Mouse (Mus musculus) hindbrain, embryonic 11.5 days (tissue): ENCODE data around the gene Lrrc57. TPM values are rescaled to one million over a fixed set of nuclear protein-coding genes. Genes with fewer than 3 reads are reported as not detected.

Experiments used
- ATAC-seq: fragments of 200-750 bp; cut with Nextera tagmentation; 2 replicates; pipeline ENCODE4 v1.8.0; 2017; ENCODE audit warnings: mild to moderate bottlenecking, moderate TSS enrichment, moderate library complexity; ENCODE audit not compliant: low FRiP score
- DNase-seq: peaks from one replicate; pipeline ENCODE4 v3.0.0-alpha.2; 2015; ENCODE audit warnings: low spot score
- H3K27ac ChIP-seq: fragments of 300-500 bp; sonication (generic); 2 replicates; pipeline ENCODE4 v1.5.1; 2014; ENCODE audit warnings: mild to moderate bottlenecking, low read depth, low read length
- H3K27me3 ChIP-seq: fragments of 300-500 bp; sonication (generic); 2 replicates; pipeline ENCODE4 v1.6.1; 2014; ENCODE audit warnings: mild to moderate bottlenecking, low read length, moderate library complexity, mixed read lengths; ENCODE audit not compliant: control insufficient read depth, insufficient read depth
- H3K36me3 ChIP-seq: fragments of 300-500 bp; sonication (generic); 2 replicates; pipeline ENCODE4 v1.6.1; 2014; ENCODE audit warnings: mild to moderate bottlenecking, low read length, moderate library complexity, mixed read lengths; ENCODE audit not compliant: control insufficient read depth, insufficient read depth
- H3K4me1 ChIP-seq: fragments of 300-500 bp; sonication (generic); replicated peaks from 2 replicates; pipeline ENCODE4 v1.6.1; 2014; ENCODE audit warnings: low read length, mixed read lengths; ENCODE audit not compliant: control insufficient read depth, insufficient read depth
- H3K4me2 ChIP-seq: fragments of 300-500 bp; sonication (generic); replicated peaks from 2 replicates; pipeline ENCODE4 v1.6.1; 2014; ENCODE audit warnings: mild to moderate bottlenecking, low read depth, low read length
- H3K4me3 ChIP-seq: fragments of 300-500 bp; sonication (generic); 2 replicates; pipeline ENCODE4 v1.5.1; 2014; ENCODE audit warnings: low read depth, low read length
- H3K9ac ChIP-seq: fragments of 300-500 bp; sonication (generic); 2 replicates; pipeline ENCODE4 v1.6.1; 2014; ENCODE audit warnings: low read depth, low read length
- H3K9me3 ChIP-seq: fragments of 300-500 bp; sonication (generic); 2 replicates; pipeline ENCODE4 v1.6.1; 2016; ENCODE audit warnings: low read length; ENCODE audit not compliant: control insufficient read depth
- WGBS: fragments of 180-500 bp; shearing (Covaris S2); extraction: QIAGEN DNeasy Blood & Tissue Kit; methylation state at CpG from one replicate; pipeline ENCODE4 v1.1.7; 2014; 5-methylcytosine and 5-hydroxymethylcytosine counted together
- polyA plus RNA-seq: library from polyadenylated mRNA; unstranded; fragments of >200 nt; fragmentation: Nextera tagmentation; extraction: Ambion mirVana; gene quantifications from 2 replicates; pipeline ENCODE4 v1.2.1, GENCODE M21; 2014

The Lrrc57 gene
- polyA plus RNA-seq, 1 experiment from 2014 or later, result 39.3 TPM

DNA sequence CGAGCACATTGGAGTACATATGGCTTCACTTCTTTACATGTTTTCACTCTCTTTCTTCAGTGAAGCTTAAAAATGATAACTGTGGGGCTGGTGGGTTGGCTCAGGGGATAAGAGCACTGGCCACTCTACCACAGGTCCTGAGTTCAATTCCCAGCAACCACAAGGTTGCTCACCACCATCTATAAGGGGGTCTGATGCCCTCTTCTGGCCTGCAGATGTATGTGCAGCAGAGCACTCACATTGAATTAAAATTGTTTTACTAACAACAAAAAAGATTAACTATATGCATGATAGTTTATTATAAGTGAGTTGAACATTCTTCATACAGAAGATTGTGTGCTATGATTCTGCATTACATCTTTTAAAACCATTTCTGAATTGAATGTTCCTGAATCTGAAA lies 10.2 kb upstream of the Lrrc57 start:
- Histone ChIP-seq H3K27me3 (no peaks in the 10 kb centered on the region), H3K9me3 (no peaks in the 10 kb centered on the region), H3K27ac (no peak overlapping the region), H3K4me3 (no peak overlapping the region), H3K9ac (no peak overlapping the region), H3K36me3 (peaks cover 2% of the 10 kb centered on the region; the same call in 1 of the 2 replicates), H3K4me2 (no peak overlapping the region), H3K4me1 (no peaks in the 10 kb centered on the region)
- ATAC-seq (no peak), DNase-seq (no peak)
- WGBS, result 100% methylated on average over 1 of the region's 1 CpGs

DNA sequence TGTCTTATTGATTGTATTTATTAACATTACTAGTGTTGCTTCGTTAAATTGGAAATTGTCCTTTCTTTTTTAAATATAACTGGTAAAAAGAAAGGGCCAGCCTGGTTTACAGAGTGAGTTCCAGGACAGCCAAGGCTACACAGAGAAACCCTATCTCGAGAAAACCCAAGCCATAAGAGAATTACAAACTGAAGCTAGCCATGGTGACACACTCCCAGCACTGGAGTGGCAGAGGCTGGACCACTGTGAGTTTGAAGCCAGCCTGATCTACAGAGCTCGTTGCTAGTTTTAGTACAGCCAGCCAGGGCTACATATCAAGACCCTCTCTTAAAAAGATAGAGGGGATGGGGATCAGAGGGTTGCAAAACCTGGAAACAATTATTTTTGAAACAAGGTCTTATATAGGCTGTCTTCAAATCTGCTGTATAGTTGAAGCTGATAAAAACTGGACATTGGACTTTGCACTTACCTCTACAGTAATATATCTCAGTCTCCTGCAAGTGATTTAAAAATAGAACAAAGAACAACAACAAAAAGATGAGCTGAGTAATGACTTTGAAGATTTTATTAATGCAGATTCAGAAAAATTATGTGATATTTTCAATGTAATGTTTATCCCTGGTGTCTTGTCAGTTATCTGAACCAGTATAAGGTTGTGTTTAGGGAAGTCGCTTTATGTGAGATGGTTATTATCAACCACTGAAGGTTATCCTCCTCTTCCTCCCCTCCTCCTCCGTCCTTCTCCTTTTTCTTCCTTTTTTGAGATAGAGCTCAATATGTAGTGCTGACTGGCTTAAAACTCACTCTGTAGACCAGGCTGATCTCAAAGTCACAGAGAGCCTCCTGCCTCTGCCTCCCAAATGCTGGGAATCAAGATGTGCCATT lies 7.2 kb upstream of the Lrrc57 start:
- no peaks in the 10 kb centered on the region for H3K4me1 ChIP-seq
- H3K9me3 ChIP-seq, result no peaks in the 10 kb centered on the region
- H3K4me3 ChIP-seq, result no peak overlapping the region
- ATAC-seq (no peak), DNase-seq (no peak)
- H3K27me3 ChIP-seq, result no peaks in the 10 kb centered on the region
- H3K9ac ChIP-seq, result no peak overlapping the region
- 94% methylated on average over 5 of the region's 5 CpGs for whole genome bisulfite sequencing
- no peak overlapping the region for H3K4me2 ChIP-seq
- peaks cover 2% of the 10 kb centered on the region; the same call in 1 of the 2 replicates for H3K36me3 ChIP-seq
- no peak overlapping the region for H3K27ac ChIP-seq

DNA sequence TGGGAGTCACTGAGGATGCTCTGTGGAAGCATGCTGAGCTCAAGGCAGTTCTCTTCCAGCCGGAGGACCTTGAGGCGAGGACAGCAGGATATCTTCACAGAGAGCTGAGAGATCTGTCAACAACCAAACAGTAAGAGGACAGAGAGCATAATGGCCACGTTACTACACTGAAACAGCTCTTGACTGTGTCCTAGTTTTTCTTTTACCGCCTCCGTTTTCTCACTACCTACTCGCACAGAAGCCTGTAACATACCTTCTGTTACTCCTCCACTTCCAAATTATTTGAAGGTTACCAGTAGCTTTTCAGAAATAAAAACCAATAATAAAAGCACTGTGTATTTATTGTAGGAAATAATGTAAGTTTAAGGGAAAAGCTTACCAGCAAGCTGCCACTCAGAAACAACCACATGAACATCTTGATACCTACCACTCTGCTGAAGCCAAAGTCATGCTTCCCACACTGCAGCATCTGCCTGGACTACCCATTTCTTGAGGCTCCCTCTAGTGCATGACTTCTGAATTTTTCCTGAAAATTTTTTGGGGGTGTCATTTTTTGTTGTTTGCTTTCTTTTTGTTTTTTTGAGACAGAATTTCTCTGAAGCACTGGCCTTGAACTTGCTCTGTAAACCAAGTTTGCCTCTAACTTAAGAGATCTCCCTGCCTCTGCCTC lies 3.2 kb downstream of the Lrrc57 start:
- Histone ChIP-seq H3K4me3 (no peak overlapping the region), H3K36me3 (no peaks in the 10 kb centered on the region), H3K9me3 (no peaks in the 10 kb centered on the region), H3K27ac (no peak overlapping the region), H3K4me1 (no peaks in the 10 kb centered on the region), H3K27me3 (no peaks in the 10 kb centered on the region), H3K9ac (no peak overlapping the region), H3K4me2 (no peak overlapping the region)
- ATAC-seq (no peak), DNase-seq (no peak)
- WGBS, result 86% methylated on average over 6 of the region's 6 CpGs

DNA sequence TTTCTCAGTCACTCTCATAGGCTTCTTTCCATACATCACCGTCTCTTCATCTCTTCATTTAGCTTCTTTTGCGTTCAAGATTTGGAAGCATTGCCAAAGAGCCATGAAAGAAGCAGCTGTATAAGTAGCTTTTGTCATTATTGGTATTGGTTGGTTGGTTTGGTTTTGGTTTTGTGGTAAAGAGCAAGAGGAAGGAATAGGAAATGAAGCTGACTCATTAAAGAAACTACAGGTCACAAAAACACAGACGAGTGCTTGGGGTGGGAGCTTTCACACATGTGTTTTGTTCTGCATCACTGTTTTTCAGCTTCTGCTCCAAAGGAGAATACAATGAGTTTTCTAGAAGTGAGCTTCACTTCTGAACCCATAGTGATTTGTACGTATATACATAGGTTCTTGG lies 9.8 kb downstream of the Lrrc57 start:
- no peak overlapping the region for H3K4me2 ChIP-seq
- 93% methylated on average over 4 of the region's 4 CpGs for WGBS
- no peak overlapping the region for H3K4me3 ChIP-seq
- no peaks in the 10 kb centered on the region for H3K27me3 ChIP-seq
- no peak overlapping the region for H3K9ac ChIP-seq
- no peak for ATAC-seq
- H3K27ac ChIP-seq, result no peak overlapping the region
- no peaks in the 10 kb centered on the region for H3K9me3 ChIP-seq
- no peak for DNase-seq
- H3K4me1 ChIP-seq, result no peaks in the 10 kb centered on the region
- no peaks in the 10 kb centered on the region for H3K36me3 ChIP-seq

DNA sequence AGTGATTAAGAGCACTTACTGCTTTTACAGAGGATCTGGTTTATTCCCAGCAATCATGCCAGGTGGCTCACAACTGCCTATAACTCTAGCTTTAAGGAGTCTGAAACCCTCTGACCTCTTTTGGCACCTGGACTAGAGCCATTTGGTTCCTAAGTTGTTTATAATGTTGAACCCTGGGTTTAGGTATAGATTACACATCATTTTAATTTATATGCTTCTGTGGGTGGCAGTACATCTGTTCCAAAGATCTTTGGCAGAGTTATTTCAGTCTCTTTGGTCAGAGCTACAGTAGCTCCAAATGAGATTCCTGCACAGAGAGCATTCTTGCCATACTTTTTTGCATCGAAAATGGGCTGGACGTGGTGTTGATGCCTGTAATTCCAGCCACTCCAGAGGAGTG lies 11.6 kb downstream of the Lrrc57 start:
- 95% methylated on average over 2 of the region's 2 CpGs for WGBS
- no peaks in the 10 kb centered on the region for H3K36me3 ChIP-seq
- no peaks in the 10 kb centered on the region for H3K4me1 ChIP-seq
- no peaks in the 10 kb centered on the region for H3K9me3 ChIP-seq
- no peak overlapping the region for H3K4me2 ChIP-seq
- H3K4me3 ChIP-seq, result no peak overlapping the region
- no peak overlapping the region for H3K9ac ChIP-seq
- H3K27ac ChIP-seq, result no peak overlapping the region
- H3K27me3 ChIP-seq, result no peaks in the 10 kb centered on the region
- no peak for ATAC-seq
- no peak for DNase-seq

DNA sequence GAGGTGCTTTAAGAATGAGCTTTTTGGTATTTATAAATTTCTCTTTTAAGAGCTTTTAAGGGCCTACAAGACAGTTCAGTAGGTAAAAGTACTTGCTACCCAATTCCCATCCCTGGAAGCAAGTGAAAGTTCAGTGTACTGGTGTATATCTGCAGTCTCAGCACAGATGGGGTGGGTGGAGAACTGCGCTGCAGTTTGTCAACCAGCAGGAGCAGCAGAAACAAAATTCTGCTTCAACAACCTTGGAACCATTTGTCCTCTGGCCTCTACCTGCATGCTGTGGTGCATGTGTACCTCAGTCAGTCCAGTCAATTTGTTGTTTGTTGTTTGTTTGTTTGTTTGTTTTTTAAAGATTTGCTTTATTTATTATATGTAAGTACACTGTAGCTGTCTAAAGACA lies 17.1 kb downstream of the Lrrc57 start:
- no peaks in the 10 kb centered on the region for H3K36me3 ChIP-seq
- ATAC-seq, result no peak
- DNase-seq, result no peak

DNA sequence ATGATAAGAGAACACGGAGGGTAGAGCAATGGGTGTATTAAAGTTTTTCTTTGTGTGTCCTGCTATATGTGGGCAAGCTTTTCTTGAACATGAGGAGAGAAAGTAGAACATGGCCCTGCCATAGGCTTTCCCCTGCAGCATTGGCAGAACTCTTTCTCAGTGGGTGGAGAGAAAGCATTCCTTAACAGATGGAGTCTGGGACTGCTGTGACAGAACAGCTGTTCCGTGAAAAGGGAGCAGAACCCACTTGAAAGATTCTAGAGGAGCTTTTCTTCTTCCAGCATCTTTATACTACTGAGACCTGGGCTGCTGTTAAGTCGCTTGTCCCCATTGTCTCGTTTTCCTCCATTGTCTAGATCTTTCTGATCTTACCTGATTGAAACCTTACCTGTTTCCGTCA lies 19.6 kb downstream of the Lrrc57 start:
- H3K4me1 ChIP-seq, result no peaks in the 10 kb centered on the region
- ATAC-seq, result no peak
- no peak overlapping the region for H3K27ac ChIP-seq
- H3K9me3 ChIP-seq, result no peaks in the 10 kb centered on the region
- H3K9ac ChIP-seq, result no peak overlapping the region
- no peak overlapping the region for H3K4me3 ChIP-seq
- WGBS, result 87% methylated on average over 5 of the region's 5 CpGs
- no peak for DNase-seq
- H3K36me3 ChIP-seq, result no peaks in the 10 kb centered on the region
- no peaks in the 10 kb centered on the region for H3K27me3 ChIP-seq
- no peak overlapping the region for H3K4me2 ChIP-seq

More for the DNA sequence above, 17.1 kb downstream of the Lrrc57 start:
- H3K4me1 ChIP-seq, result no peaks in the 10 kb centered on the region
- H3K27me3 ChIP-seq, result no peaks in the 10 kb centered on the region
- WGBS, result 100% methylated on average over 1 of the region's 1 CpGs
- no peaks in the 10 kb centered on the region for H3K9me3 ChIP-seq
- H3K4me2 ChIP-seq, result no peak overlapping the region
- H3K9ac ChIP-seq, result no peak overlapping the region
- H3K4me3 ChIP-seq, result no peak overlapping the region
- H3K27ac ChIP-seq, result no peak overlapping the region

DNA sequence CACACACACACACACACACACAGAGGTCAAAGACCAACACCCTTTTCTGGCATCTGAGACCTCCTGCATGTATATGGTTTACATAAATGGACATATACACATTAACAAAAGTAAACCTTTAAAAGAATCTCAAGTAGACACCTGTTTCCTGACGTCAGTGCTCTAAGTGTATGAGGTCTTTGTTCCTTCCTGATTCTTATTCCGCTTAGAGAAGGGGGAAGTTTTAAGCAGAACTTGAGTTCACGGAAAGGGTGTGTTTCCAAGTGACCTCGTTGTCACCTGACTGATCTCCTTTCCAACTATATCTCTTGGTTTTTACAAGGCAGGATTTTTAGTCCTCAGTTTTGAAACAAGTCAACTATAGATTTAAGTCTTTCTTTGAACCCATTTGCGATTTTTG lies 31.0 kb downstream of the Lrrc57 start:
- H3K9me3 ChIP-seq, result no peaks in the 10 kb centered on the region
- no peaks in the 10 kb centered on the region for H3K27me3 ChIP-seq
- no peak overlapping the region for H3K9ac ChIP-seq
- no peak overlapping the region for H3K27ac ChIP-seq
- ATAC-seq, result no peak
- H3K36me3 ChIP-seq, result no peaks in the 10 kb centered on the region
- no peak overlapping the region for H3K4me3 ChIP-seq
- no peak overlapping the region for H3K4me2 ChIP-seq
- no peak for DNase-seq
- H3K4me1 ChIP-seq, result no peaks in the 10 kb centered on the region
- 94% methylated on average over 5 of the region's 5 CpGs for WGBS

DNA sequence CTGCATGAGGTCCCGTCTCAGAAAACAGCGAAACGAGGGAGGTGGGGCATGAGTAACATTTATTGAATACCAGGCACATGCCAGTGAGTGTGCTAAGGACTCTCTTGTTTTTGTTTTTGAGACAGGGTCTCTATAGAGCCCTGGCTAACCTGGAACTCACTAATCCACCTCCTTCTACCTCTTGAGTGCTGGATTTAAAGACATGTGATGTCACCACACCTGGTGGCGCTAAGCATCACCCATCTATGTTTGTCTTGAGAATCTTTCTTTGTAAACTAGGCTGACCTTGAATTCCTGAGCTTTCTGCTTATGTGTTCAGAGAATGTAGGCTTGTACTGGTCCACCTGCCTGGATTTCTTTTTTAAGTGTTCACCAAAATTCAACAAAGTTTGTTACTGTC lies 31.5 kb downstream of the Lrrc57 start:
- H3K9me3 ChIP-seq, result no peaks in the 10 kb centered on the region
- WGBS, result 91% methylated on average over 4 of the region's 4 CpGs
- no peaks in the 10 kb centered on the region for H3K27me3 ChIP-seq
- H3K36me3 ChIP-seq, result no peaks in the 10 kb centered on the region
- H3K27ac ChIP-seq, result no peak overlapping the region
- no peak for ATAC-seq
- DNase-seq, result no peak
- no peak overlapping the region for H3K9ac ChIP-seq
- H3K4me2 ChIP-seq, result no peak overlapping the region
- H3K4me1 ChIP-seq, result no peaks in the 10 kb centered on the region
- no peak overlapping the region for H3K4me3 ChIP-seq
